Mouse (Mus musculus) lung, embryonic 15.5 days (tissue): ENCODE results near the gene Slc46a2. TPM values are rescaled to one million over a fixed set of nuclear protein-coding genes. Genes with fewer than 3 reads are reported as not detected.

Source experiments
- ATAC-seq: fragments of 200-750 bp; cut with Nextera tagmentation; 2 replicates; pipeline ENCODE4 v1.8.0; 2017; ENCODE audit warnings: moderate number of reproducible peaks, borderline replicate concordance; ENCODE audit not compliant: low FRiP score, low TSS enrichment; ENCODE audit errors: extremely low read depth
- H3K27ac ChIP-seq: fragments of 300-500 bp; sonication (generic); 2 replicates; pipeline ENCODE4 v1.5.1; 2015; ENCODE audit warnings: moderate library complexity, mild to moderate bottlenecking, inconsistent platforms
- H3K27me3 ChIP-seq: fragments of 300-500 bp; sonication (generic); 2 replicates; pipeline ENCODE4 v1.6.1; 2015; ENCODE audit warnings: inconsistent platforms
- H3K36me3 ChIP-seq: fragments of 300-500 bp; sonication (generic); 2 replicates; pipeline ENCODE4 v1.6.1; 2015; ENCODE audit warnings: inconsistent platforms
- H3K4me1 ChIP-seq: fragments of 300-500 bp; sonication (generic); 2 replicates; pipeline ENCODE4 v1.6.1; 2015; ENCODE audit warnings: inconsistent platforms
- H3K4me2 ChIP-seq: fragments of 300-500 bp; sonication (generic); 2 replicates; pipeline ENCODE4 v1.6.1; 2015; ENCODE audit warnings: inconsistent platforms, mild to moderate bottlenecking, moderate library complexity
- H3K4me3 ChIP-seq: fragments of 300-500 bp; sonication (generic); 2 replicates; pipeline ENCODE4 v1.5.1; 2015; ENCODE audit warnings: mild to moderate bottlenecking, inconsistent platforms
- H3K9ac ChIP-seq: fragments of 300-500 bp; sonication (generic); 2 replicates; pipeline ENCODE4 v1.6.1; 2015; ENCODE audit warnings: inconsistent platforms
- H3K9me3 ChIP-seq: fragments of 300-500 bp; sonication (generic); 2 replicates; pipeline ENCODE4 v1.6.1; 2016; ENCODE audit warnings: inconsistent platforms
- WGBS: fragments of 180-500 bp; shearing (Covaris S2); methylation state at CpG from one replicate; pipeline ENCODE4 v1.1.7; 2015; 5-methylcytosine and 5-hydroxymethylcytosine counted together
- polyA plus RNA-seq: library from polyadenylated mRNA; unstranded; fragments of >200 nt; fragmentation: Nextera tagmentation; extraction: Ambion mirVana; gene quantifications from 2 replicates; pipeline ENCODE4 v1.2.1, GENCODE M21; 2015

The Slc46a2 gene
- polyA plus RNA-seq, 1 experiment from 2014 or later, result 3.4 TPM

DNA sequence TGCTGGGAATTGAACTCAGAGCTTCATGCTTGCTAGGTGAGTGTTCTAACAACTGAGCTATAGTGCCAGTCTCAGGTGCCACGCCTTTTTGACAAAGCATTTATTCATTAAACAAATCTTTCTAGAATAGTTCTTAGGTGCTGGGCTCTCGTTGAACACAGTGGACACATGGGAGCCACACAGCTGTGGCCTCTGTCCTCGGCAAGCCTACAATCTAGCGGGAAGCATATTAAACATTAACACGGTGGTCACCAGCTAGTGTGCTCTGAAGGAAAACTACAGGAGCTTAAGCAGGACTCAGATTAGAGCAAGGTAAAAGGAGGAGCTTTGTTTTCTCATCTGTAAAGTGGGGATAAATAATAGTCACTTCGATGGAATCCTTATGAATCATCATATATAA lies 7.8 kb downstream of the Slc46a2 start:
- no peak for ATAC-seq
- Histone ChIP-seq H3K4me1 (no peaks in the 10 kb centered on the region), H3K27ac (no peak overlapping the region), H3K4me3 (no peak overlapping the region), H3K27me3 (no peaks in the 10 kb centered on the region), H3K36me3 (no peaks in the 10 kb centered on the region), H3K9me3 (no peaks in the 10 kb centered on the region), H3K9ac (no peak overlapping the region), H3K4me2 (no peak overlapping the region)
- 67% methylated on average over 6 of the region's 6 CpGs for WGBS

DNA sequence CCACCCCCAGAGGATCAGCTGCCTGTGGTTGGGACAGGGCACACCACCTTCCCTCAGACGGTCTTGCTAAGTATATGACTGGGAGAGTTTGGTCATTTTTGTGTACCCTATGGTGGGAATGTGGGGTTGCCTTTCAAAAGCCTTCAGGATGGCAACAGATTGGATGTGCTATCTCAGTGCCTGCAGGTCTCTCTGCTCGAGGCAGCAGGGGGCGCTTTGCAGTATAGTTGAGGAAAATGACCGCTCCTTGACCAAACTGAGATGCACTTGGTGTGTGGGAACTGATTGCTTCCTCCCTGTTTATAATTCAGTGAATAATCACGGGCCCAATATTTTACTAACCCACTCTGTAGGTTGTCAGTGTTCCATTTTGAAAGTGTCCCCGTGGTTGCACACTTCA lies 12.3 kb downstream of the Slc46a2 start:
- no peak for ATAC-seq
- Histone ChIP-seq H3K36me3 (no peaks in the 10 kb centered on the region), H3K4me2 (no peak overlapping the region), H3K27ac (no peak overlapping the region), H3K4me3 (no peak overlapping the region), H3K9ac (no peak overlapping the region), H3K4me1 (no peaks in the 10 kb centered on the region), H3K9me3 (no peaks in the 10 kb centered on the region), H3K27me3 (no peaks in the 10 kb centered on the region)
- 56% methylated on average over 6 of the region's 6 CpGs for WGBS

DNA sequence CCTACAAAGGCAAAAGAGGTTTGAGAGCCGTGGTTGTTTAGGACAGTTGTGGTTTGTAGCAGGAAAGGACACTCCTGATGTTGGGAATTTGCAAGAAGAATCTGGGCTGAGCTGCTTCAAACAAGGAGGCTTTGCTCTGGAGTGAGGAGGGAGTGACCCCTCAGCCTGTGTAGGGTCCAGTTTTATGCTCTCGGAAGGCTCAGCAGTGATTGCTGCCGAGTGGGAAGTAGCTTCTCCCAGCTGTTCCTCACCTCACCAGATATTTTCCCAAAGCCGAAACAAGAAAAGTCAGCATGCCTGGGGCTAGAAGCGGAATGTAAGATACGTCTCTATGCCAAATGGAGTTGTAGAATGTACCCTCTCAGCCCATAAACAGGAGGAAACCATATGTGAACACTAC lies 13.0 kb downstream of the Slc46a2 start:
- ATAC-seq, result no peak
- H3K9me3 ChIP-seq, result no peaks in the 10 kb centered on the region
- H3K4me2 ChIP-seq, result no peak overlapping the region
- no peak overlapping the region for H3K27ac ChIP-seq
- no peaks in the 10 kb centered on the region for H3K27me3 ChIP-seq
- H3K4me1 ChIP-seq, result no peaks in the 10 kb centered on the region
- H3K9ac ChIP-seq, result no peak overlapping the region
- no peaks in the 10 kb centered on the region for H3K36me3 ChIP-seq
- 76% methylated on average over 6 of the region's 6 CpGs for WGBS
- no peak overlapping the region for H3K4me3 ChIP-seq

DNA sequence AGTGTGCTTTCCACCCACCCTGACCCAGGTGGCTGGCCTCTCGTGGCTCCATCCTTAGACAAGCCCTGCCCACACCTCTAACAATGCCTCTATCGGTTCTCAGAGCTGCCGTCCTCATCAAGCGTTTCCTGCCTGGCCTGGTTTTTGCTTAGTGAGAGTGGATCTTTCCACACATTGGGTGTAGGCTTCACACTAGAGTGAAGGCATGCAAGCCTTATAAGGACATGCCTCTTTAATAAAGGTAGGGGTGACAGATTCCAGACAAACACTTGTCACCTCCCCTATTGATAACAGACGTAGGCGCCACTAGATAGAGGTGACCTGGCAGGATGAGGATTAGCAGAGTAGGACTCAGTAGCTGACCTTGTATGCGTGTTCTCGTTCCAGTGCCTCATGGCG lies 16.3 kb downstream of the Slc46a2 start:
- H3K9ac ChIP-seq, result no peak overlapping the region
- no peaks in the 10 kb centered on the region for H3K9me3 ChIP-seq
- H3K4me3 ChIP-seq, result no peak overlapping the region
- no peak overlapping the region for H3K4me2 ChIP-seq
- 63% methylated on average over 9 of the region's 9 CpGs for WGBS
- no peaks in the 10 kb centered on the region for H3K36me3 ChIP-seq
- no peak overlapping the region for H3K27ac ChIP-seq
- H3K27me3 ChIP-seq, result no peaks in the 10 kb centered on the region
- ATAC-seq, result no peak
- H3K4me1 ChIP-seq, result no peaks in the 10 kb centered on the region

DNA sequence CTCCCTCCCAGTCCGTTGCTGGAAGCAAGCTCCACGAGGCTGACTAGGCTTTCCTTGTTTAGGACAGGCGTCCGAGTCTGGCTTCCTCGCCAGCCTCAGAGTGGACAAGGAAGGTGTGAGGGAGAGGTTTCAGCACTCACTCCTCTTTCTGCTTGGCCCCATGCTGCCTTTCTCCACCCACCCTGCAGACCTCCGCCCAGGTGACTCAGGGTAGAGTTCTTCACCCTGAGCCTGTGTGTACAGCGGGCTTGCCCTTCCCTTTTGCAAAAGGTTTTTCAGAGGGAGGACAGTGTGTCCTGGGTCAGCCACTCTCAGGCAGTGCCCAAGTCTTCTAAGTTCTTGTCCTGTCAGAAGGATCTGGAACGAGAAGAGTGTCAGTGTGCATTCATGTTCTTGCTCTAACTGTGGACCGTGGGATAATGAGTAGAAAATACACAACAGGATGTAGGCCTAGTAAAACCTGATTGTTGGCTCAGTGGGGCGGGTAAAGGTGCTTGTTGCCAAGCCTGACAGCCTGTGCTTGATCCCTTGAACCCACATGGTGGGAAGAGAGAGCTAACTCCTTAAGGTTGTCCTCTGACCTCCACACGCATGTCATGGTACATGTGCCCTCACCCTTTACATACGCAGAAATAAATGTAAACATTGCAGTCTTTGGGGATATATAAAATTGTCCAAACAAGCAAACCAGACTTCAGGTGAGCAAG lies 16.9 kb downstream of the Slc46a2 start:
- 0 out of 2 replicates have a peak, but pooled peaks have one; percentile 28 for ATAC-seq
- Histone ChIP-seq H3K27ac (0 out of 2 replicates have a peak overlapping the region, but pooled peaks have one; percentile 13), H3K36me3 (no peaks in the 10 kb centered on the region), H3K4me2 (no peak overlapping the region), H3K4me1 (no peaks in the 10 kb centered on the region), H3K9ac (no peak overlapping the region), H3K27me3 (no peaks in the 10 kb centered on the region), H3K4me3 (no peak overlapping the region), H3K9me3 (no peaks in the 10 kb centered on the region)
- 56% methylated on average over 12 of the region's 12 CpGs for WGBS

DNA sequence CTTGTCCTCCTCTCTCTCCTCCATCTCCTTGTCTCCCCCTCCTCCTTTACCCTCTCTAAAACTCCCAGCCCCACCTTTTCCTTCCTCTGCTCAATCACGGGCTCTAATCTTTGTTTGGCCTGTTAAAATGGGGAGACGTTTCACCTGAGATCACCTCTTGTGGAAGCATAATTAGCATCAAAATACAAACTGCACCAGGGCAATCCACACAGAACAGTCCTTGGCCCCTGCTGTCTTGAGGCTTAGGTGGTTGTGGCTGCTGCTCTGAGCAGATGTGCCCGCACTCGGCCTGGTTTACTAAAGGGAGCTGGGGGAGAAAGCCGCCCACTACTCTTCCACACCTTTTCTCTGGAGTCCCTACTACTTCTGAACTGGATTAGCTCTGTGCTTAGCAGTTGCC lies 18.9 kb downstream of the Slc46a2 start:
- 65% methylated on average over 5 of the region's 5 CpGs for WGBS
- no peaks in the 10 kb centered on the region for H3K4me1 ChIP-seq
- no peak for ATAC-seq

DNA sequence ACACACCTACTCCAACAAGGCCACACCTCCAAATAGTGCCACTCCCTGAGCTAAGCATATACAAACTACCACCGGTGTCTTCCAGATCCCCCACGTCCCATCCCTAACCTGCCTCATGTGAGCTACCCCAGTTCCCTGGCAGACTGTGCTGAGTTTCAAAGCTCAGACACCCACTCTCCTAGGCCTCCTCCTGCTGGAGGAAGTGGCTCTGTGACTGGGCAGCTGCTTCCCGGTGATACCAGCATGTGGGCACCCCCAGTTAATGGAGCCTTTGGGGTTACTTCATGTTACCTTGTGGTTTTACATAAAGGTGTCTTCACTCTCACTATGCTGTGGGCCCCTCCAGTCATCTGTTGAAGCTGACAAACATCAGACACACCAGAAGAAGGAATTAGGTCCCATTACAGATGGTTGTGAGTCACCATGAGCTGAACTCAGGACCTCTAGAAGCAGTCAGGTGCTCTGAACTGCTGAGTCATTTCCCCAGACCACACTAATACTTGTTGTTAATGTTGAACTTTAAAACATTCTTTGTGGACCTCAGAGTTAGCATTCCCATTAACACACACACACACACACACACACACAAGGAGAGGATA lies 19.8 kb downstream of the Slc46a2 start:
- Histone ChIP-seq H3K27me3 (no peaks in the 10 kb centered on the region), H3K27ac (no peak overlapping the region), H3K9me3 (no peaks in the 10 kb centered on the region), H3K9ac (no peak overlapping the region), H3K4me3 (no peak overlapping the region), H3K4me1 (no peaks in the 10 kb centered on the region), H3K4me2 (no peak overlapping the region), H3K36me3 (0 out of 2 replicates have a peak, but pooled peaks cover 4% of the 10 kb centered on the region)
- ATAC-seq, result no peak
- WGBS, result 90% methylated on average over 3 of the region's 3 CpGs

More for the DNA sequence above, 18.9 kb downstream of the Slc46a2 start:
- Histone ChIP-seq H3K4me2 (no peak overlapping the region), H3K9ac (no peak overlapping the region), H3K27me3 (no peaks in the 10 kb centered on the region), H3K9me3 (no peaks in the 10 kb centered on the region), H3K27ac (no peak overlapping the region), H3K4me3 (no peak overlapping the region), H3K36me3 (0 out of 2 replicates have a peak, but pooled peaks cover 4% of the 10 kb centered on the region)

DNA sequence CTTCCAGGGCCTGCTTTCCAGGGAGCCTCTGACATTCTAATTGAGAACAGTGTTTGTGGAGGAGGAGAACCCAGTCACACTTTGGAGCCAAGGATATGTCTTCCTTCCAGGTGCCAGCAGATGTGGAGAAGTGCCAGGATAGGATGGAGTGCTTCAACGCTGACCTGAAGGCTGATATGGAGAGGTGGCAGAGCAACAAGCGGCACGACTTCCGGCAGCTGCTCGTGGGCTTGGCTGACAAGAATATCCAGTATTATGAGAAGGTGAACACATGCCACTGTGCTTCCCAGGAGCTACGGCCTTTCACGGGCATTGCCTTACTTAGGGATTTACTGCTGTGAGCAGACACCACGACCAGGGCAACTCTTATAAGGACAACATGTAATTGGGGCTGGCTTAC lies 20.4 kb downstream of the Slc46a2 start:
- 0 out of 2 replicates have a peak, but pooled peaks cover 4% of the 10 kb centered on the region for H3K36me3 ChIP-seq
- H3K4me1 ChIP-seq, result no peaks in the 10 kb centered on the region
- 79% methylated on average over 8 of the region's 8 CpGs for WGBS
- H3K9ac ChIP-seq, result no peak overlapping the region
- H3K4me2 ChIP-seq, result no peak overlapping the region
- H3K27me3 ChIP-seq, result no peaks in the 10 kb centered on the region
- no peak for ATAC-seq
- no peak overlapping the region for H3K27ac ChIP-seq
- no peak overlapping the region for H3K4me3 ChIP-seq
- no peaks in the 10 kb centered on the region for H3K9me3 ChIP-seq

DNA sequence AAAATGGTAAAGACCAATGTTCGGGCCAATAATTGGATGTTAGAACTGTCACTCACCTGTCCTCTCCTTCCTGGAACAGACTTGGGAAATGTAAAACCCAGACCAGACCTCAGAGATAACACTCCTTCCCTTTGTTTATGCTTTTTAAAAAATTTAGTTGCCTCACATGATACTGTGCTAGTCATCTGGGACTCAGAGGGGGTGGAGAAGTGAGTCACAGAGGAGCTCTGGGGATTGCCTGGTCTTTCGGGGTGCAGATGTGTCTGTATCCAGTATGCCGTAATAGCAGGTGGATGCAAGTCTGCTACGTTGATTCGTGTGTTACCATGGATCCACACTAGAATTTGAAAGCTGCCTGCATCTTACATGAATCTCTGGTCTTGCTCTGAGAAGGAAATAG lies 22.1 kb downstream of the Slc46a2 start:
- 94% methylated on average over 5 of the region's 5 CpGs for WGBS
- Histone ChIP-seq H3K4me3 (no peak overlapping the region), H3K27ac (no peak overlapping the region), H3K4me1 (no peaks in the 10 kb centered on the region), H3K9ac (no peak overlapping the region), H3K4me2 (no peak overlapping the region), H3K9me3 (no peaks in the 10 kb centered on the region), H3K27me3 (no peaks in the 10 kb centered on the region), H3K36me3 (0 out of 2 replicates have a peak, but pooled peaks cover 4% of the 10 kb centered on the region)
- no peak for ATAC-seq

DNA sequence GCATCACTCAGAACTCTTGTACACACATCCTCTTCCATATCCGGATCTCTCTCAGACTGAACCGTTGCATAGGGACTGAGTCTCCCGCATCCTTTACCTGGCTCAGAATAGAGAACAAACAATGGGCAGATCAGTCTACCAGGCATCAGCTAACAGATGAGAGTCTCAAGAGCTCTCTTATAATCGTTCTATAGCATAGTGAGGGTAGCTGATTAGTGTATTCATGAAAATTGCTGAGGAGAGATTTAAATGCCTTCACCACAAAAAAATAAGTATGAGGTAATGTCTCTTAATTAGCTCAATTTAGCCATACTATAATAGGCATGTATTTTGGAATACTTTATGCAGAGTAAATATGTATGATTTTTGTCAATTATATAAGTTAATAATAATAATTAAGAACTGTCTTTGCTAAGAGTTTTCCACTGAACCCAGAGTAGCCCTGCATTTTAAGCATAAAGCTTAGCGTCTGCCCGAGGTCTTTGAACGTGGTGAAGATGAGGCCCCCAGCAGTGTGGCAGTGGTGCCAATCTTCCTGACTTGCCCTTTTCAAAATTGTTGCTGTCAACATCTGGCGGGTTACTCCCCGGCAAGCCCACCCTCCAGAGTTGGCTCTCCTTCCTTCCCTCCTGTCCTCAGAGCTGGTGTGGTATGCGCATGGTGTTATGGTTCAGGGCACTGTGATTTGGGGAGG lies 23.0 kb downstream of the Slc46a2 start:
- no peak overlapping the region for H3K4me2 ChIP-seq
- no peaks in the 10 kb centered on the region for H3K4me1 ChIP-seq
- 0 out of 2 replicates have a peak, but pooled peaks cover 4% of the 10 kb centered on the region for H3K36me3 ChIP-seq
- no peaks in the 10 kb centered on the region for H3K27me3 ChIP-seq
- no peak overlapping the region for H3K27ac ChIP-seq
- no peak overlapping the region for H3K9ac ChIP-seq
- WGBS, result 82% methylated on average over 10 of the region's 10 CpGs
- ATAC-seq, result no peak
- H3K9me3 ChIP-seq, result no peaks in the 10 kb centered on the region
- H3K4me3 ChIP-seq, result no peak overlapping the region

DNA sequence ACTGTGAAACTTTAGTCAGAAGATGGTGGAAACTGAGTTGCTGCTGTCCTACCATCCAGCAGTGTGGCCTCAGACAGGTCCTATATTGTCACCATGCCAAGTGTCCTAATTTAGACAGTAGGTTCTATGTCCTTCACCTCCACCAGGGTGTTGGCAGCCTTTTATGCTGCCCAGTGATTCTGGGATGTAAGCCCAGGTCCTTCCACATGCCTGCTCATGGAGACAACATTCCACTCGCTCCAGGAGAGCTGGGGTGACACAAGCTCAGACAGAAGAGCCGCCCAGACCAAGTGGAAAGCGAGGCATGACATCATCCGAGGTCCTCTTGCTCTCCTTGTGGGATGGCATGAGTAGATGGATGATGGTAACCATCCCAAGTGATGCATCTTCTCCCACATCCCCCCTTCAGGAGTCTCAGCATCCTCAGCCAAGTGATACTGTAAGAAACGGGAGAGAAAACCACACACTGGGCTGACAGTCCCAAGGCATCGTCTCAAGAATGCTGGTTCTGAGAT lies 24.7 kb downstream of the Slc46a2 start:
- no peak overlapping the region for H3K27ac ChIP-seq
- H3K9ac ChIP-seq, result no peak overlapping the region
- H3K27me3 ChIP-seq, result no peaks in the 10 kb centered on the region
- WGBS, result 82% methylated on average over 6 of the region's 6 CpGs
- no peaks in the 10 kb centered on the region for H3K9me3 ChIP-seq
- no peak for ATAC-seq
- H3K4me2 ChIP-seq, result no peak overlapping the region
- no peak overlapping the region for H3K4me3 ChIP-seq
- 0 out of 2 replicates have a peak, but pooled peaks cover 4% of the 10 kb centered on the region for H3K36me3 ChIP-seq
- no peaks in the 10 kb centered on the region for H3K4me1 ChIP-seq

DNA sequence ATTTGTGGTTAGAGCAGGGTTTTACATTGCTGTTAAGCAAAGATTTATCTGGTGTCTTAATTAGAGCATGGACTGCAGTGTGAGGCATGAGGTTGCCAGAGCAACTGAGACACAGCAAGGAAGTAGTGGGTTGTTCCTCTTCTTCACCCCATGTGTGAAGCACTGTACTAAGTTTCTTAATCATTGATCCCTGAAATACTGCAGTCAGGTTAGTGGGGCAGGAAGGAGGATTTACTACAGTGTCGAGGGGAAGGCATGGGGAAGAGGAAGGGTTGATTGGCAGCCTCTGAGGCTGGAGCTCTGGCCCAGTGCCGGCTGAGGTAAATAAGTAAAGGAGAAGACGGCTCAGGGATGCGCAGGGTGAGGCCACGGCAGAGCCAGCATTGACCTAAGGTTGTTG lies 26.8 kb downstream of the Slc46a2 start:
- ATAC-seq, result no peak

More for the DNA sequence above, 26.8 kb downstream of the Slc46a2 start:
- no peak overlapping the region for H3K4me3 ChIP-seq
- no peak overlapping the region for H3K27ac ChIP-seq
- H3K9ac ChIP-seq, result no peak overlapping the region
- H3K9me3 ChIP-seq, result no peaks in the 10 kb centered on the region
- H3K36me3 ChIP-seq, result 0 out of 2 replicates have a peak, but pooled peaks cover 4% of the 10 kb centered on the region
- WGBS, result 75% methylated on average over 5 of the region's 5 CpGs
- no peaks in the 10 kb centered on the region for H3K27me3 ChIP-seq
- H3K4me1 ChIP-seq, result 0 out of 2 replicates have a peak, but pooled peaks cover 4% of the 10 kb centered on the region
- no peak overlapping the region for H3K4me2 ChIP-seq
